Mouse (Mus musculus): Measurements from ENCODE around the gene Spx.
A peak's percentile ranks its signal among the peaks of the same experiment; 100 is the strongest.

The Spx gene

GRCm38 (mm10) chr6:142412906-142413491 is at the start of gene Spx:
Spx (plus strand) TSS chr6:142413441.
- no peak for DNase-seq (ENCODE audit: low spot score)

- DNase-seq (ENCODE audit: low spot score), result peak; percentile 30
These were observed 47.3 kb upstream of the Spx start for GRCm38 (mm10) chr6:142365742-142366472.

- no peak for DNase-seq (ENCODE audit: low spot score)
These were observed 46.7 kb upstream of the Spx start for GRCm38 (mm10) chr6:142366473-142367018.

- DNase-seq (ENCODE audit: low spot score), result no peak
These were observed 45.7 kb upstream of the Spx start for GRCm38 (mm10) chr6:142367565-142367964.

GRCm38 (mm10) chr6:142369568-142369967 is 43.7 kb upstream of the Spx start:
- DNase-seq (ENCODE audit: low spot score), result no peak

GRCm38 (mm10) chr6:142377081-142377480 is 36.2 kb upstream of the Spx start:
- no peak for DNase-seq (ENCODE audit: low spot score)

- no peak for DNase-seq (ENCODE audit: low spot score)
These were observed 34.5 kb upstream of the Spx start for GRCm38 (mm10) chr6:142378576-142379330.

- DNase-seq (ENCODE audit: low spot score), result no peak
These were observed 33.3 kb upstream of the Spx start for GRCm38 (mm10) chr6:142379961-142380360.

GRCm38 (mm10) chr6:142381615-142382014 is 31.6 kb upstream of the Spx start:
- no peak for DNase-seq (ENCODE audit: low spot score)

- DNase-seq (ENCODE audit: low spot score), result no peak
These were observed 28.7 kb upstream of the Spx start for GRCm38 (mm10) chr6:142384521-142384920.

GRCm38 (mm10) chr6:142386285-142387010 is 26.8 kb upstream of the Spx start:
- DNase-seq (ENCODE audit: low spot score), result no peak

GRCm38 (mm10) chr6:142387011-142387754 is 26.1 kb upstream of the Spx start, which contains the start of the genes Recql and Golt1b:
Recql (minus strand) TSS chr6:142387087.
Golt1b (plus strand) TSS chr6:142387221.
- DNase-seq (ENCODE audit: low spot score), result peak; percentile 97

GRCm38 (mm10) chr6:142387755-142388271 is 25.4 kb upstream of the Spx start:
- DNase-seq (ENCODE audit: low spot score), result peak; percentile 37

GRCm38 (mm10) chr6:142389101-142389500 is 24.1 kb upstream of the Spx start:
- peak; percentile 40 for DNase-seq (ENCODE audit: low spot score)

GRCm38 (mm10) chr6:142392312-142392711 is 20.9 kb upstream of the Spx start:
- no peak for DNase-seq (ENCODE audit: low spot score)

- no peak for DNase-seq (ENCODE audit: low spot score)
These were observed 18.6 kb upstream of the Spx start for GRCm38 (mm10) chr6:142394669-142395068.

GRCm38 (mm10) chr6:142395756-142396155 is 17.5 kb upstream of the Spx start:
- no peak for DNase-seq (ENCODE audit: low spot score)

- DNase-seq (ENCODE audit: low spot score), result no peak
These were observed 2.1 kb upstream of the Spx start for GRCm38 (mm10) chr6:142411140-142411539.

- DNase-seq (ENCODE audit: low spot score), result no peak
These were observed 604 bp downstream of the Spx start for GRCm38 (mm10) chr6:142413845-142414244.

GRCm38 (mm10) chr6:142414597-142414996 is 1.4 kb downstream of the Spx start:
- DNase-seq (ENCODE audit: low spot score), result no peak

- DNase-seq (ENCODE audit: low spot score), result no peak
These were observed 11.7 kb downstream of the Spx start for GRCm38 (mm10) chr6:142424976-142425375.

All from MN1 (cell line).